21 mouse cellular contexts compared by ENCODE assay signal in genomic region chr2:45884680-45885079, GRCm38 (mm10).
"Had no signal": no experiment of that assay in that cellular context is flagged by ENCODE, and none has a peak within 500 bp of the region (broad histone marks: within the 10 kb centered on the region; RNA-seq: fewer than 3 reads in every experiment).

No protein-coding gene starts in this region.

- ATAC-seq: intestine, postnatal 0 days; liver, postnatal 0 days; lung, postnatal 0 days; midbrain, embryonic 15.5 days had no signal

- H3K9ac ChIP-seq: limb, embryonic 15.5 days; liver, embryonic 14.5 days; liver, postnatal 0 days; lung, embryonic 14.5 days; midbrain, embryonic 12.5 days; midbrain, embryonic 15.5 days; neural tube, embryonic 12.5 days; neural tube, embryonic 15.5 days had no signal

- H3K4me3 ChIP-seq: layer of hippocampus, adult 2 months; limb, embryonic 15.5 days; midbrain, embryonic 12.5 days; midbrain, embryonic 15.5 days; neural tube, embryonic 12.5 days; neural tube, embryonic 15.5 days had no signal

- H3K27me3 ChIP-seq: limb, embryonic 15.5 days; midbrain, embryonic 12.5 days; midbrain, embryonic 15.5 days; neural tube, embryonic 12.5 days; neural tube, embryonic 15.5 days had no signal

- H3K4me2 ChIP-seq: limb, embryonic 15.5 days; liver, embryonic 11.5 days; lung, embryonic 14.5 days; midbrain, embryonic 12.5 days; midbrain, embryonic 15.5 days; neural tube, embryonic 12.5 days; neural tube, embryonic 15.5 days had no signal

- H3K4me1 ChIP-seq: limb, embryonic 15.5 days; midbrain, embryonic 12.5 days; midbrain, embryonic 15.5 days; neural tube, embryonic 12.5 days; neural tube, embryonic 15.5 days had no signal

- H3K36me3 ChIP-seq: limb, embryonic 15.5 days; midbrain, embryonic 12.5 days; midbrain, embryonic 15.5 days; neural tube, embryonic 12.5 days; neural tube, embryonic 15.5 days had no signal

- H3K27ac ChIP-seq: kidney, postnatal 0 days; layer of hippocampus, adult 2 months; limb, embryonic 15.5 days; liver, embryonic 14.5 days; macrophage; midbrain, embryonic 12.5 days; midbrain, embryonic 15.5 days; neural tube, embryonic 12.5 days; neural tube, embryonic 15.5 days had no signal

- DNase-seq: kidney, adult 2 months; kidney, postnatal 25 days; layer of hippocampus, adult 9-11 months; liver, postnatal 0 days; lung, embryonic 14.5 days; right cerebral cortex, postnatal 25 days; thymus, adult 2 months; thymus, postnatal 14 days; thymus, postnatal 4 days had no signal

- H3K9me3 ChIP-seq: limb, embryonic 15.5 days; midbrain, embryonic 12.5 days; midbrain, embryonic 15.5 days; neural tube, embryonic 12.5 days; neural tube, embryonic 15.5 days had no signal
